Mouse (Mus musculus) brain, adult 10 weeks (tissue): ENCODE results near the gene Tctn3. TPM values are rescaled to one million over a fixed set of nuclear protein-coding genes. Genes with fewer than 3 reads are reported as not detected.

Experiments used
- polyA plus RNA-seq: library from polyadenylated mRNA; stranded (reverse); fragments of 350-450 nt; fragmentation: Illumina TruSeq; extraction: RNeasy Lipid Tissue Mini Kit (QIAGEN cat#74804); gene quantifications from one replicate; pipeline ENCODE4 v1.2.3, GENCODE M21; 2015; ENCODE audit warnings: low read depth, low replicate concordance

Tctn3 gene
- 23.4 TPM for polyA plus RNA-seq

GRCm38 (mm10) chr19:40611830-40612506 lies at the start of gene Tctn3, which contains the start of gene Entpd1:
Tctn3 (minus strand) TSS chr19:40612233.
Entpd1 (plus strand) TSS chr19:40612366.

GRCm38 (mm10) chr19:40588293-40588654 lies 23.8 kb downstream of the Tctn3 start, which contains the start of gene Aldh18a1:
Aldh18a1 (minus strand) TSS chr19:40588463.

Other genes starting within 250 kb of the Tctn3 start
- 92.4 TPM for gene Sorbs1, start 98.5 kb downstream of the Tctn3 start, polyA plus RNA-seq
- gene Aldh18a1, start 23.8 kb downstream of the Tctn3 start, polyA plus RNA-seq = 18.8 TPM
- 10.7 TPM for gene Entpd1, start 133 bp upstream of the Tctn3 start, polyA plus RNA-seq
- not detected for gene Cc2d2b, start 136.5 kb upstream of the Tctn3 start, polyA plus RNA-seq
- 6.5 TPM for gene Ccnj, start 219.0 kb upstream of the Tctn3 start, polyA plus RNA-seq